Mouse (Mus musculus): Measurements from ENCODE around the gene Man2a2.

- TF ChIP-seq POLR2A (IDR thresholded peaks at IDR 0.05; ENCODE audit: borderline replicate concordance, extremely low read depth, insufficient read depth, insufficient read length, poor library complexity, severe bottlenecking) (no peak), CTCF (IDR thresholded peaks at IDR 0.05; ENCODE audit: borderline replicate concordance, extremely low read depth, insufficient read depth, insufficient read length) (no peak)
These were observed 45.8 kb upstream of the Man2a2 start for GRCm38 (mm10) chr7:80416969-80417368.

Measured in brain, embryonic 14.5 days (tissue).